Mouse (Mus musculus) layer of hippocampus, adult 2 months (tissue): ENCODE measurements around the gene Pan2. TPM values are rescaled to one million over a fixed set of nuclear protein-coding genes. Genes with fewer than 3 reads are reported as not detected.

Experiments used
- DNase-seq, 2 experiments: peaks; one replicate each; pipeline ENCODE4 v3.0.0; 2022; ENCODE audit warnings: low spot score in 2 of 2
- H3K27ac ChIP-seq: fragments of 200-600 bp; 2 replicates; pipeline ENCODE4 v1.8.1; 2022
- H3K4me3 ChIP-seq: fragments of 200-600 bp; 2 replicates; pipeline ENCODE4 v1.8.1; 2022; ENCODE audit warnings: mild to moderate bottlenecking
- CTCF ChIP-seq: fragments of 200-600 bp; conservative IDR thresholded peaks from 2 replicates; pipeline ENCODE4 v1.8.1; 2022; ENCODE audit warnings: antibody characterized with exemption, mild to moderate bottlenecking, moderate library complexity
- total RNA-seq, 2 experiments: library from RNA; stranded (reverse); gene quantifications; 2 replicates each; pipeline ENCODE4 v1.2.3; 2021

The Pan2 gene
- total RNA-seq, 2 experiments from 2014 or later = 14.7 to 16.4 TPM

DNA sequence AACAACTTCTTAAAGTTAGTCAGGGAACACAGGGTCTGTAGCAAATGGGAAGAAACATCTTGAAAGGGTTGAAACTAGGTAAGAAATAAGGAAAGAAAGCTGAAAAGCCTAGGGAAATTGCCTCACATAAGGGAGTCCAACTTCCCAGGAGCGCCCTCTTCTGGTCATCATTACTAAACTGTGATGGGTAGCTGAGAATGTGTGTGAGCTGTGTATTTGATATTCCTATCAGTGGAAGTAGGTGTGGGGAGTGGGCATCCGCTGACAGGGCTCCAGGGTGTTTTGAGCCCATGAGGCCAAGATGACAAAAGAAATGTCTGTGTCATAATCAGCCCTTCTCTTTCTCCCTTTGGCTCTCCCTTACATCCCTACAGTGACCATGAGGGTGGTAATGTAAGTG is 55.7 kb downstream of the Pan2 start:
- no peak overlapping the region for H3K4me3 ChIP-seq
- DNase-seq = peak; percentile 56 to 60
- H3K27ac ChIP-seq = no peak overlapping the region
- TF ChIP-seq CTCF = peak; percentile 86

DNA sequence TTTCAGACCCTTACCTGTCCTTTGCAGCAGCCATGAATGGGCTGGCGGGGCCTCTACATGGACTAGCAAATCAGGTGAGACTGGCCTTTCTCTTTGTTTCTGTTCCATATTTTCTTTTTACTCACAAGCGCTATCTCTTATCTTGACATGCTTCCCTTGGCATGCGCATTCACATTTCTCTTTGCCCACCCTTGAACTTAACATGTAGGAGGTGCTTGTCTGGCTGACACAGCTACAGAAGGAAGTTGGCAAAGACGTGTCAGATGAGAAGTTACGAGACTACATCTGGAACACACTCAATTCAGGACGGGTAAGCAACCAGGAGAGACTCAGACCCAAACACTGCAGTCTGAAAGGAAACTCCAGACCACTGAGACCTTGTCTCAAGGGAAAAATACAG is 56.1 kb downstream of the Pan2 start:
- Histone ChIP-seq H3K4me3 (no peak overlapping the region), H3K27ac (no peak overlapping the region)
- TF ChIP-seq CTCF = no peak
- no peak for DNase-seq

GRCm38 (mm10) chr10:128361836-128362235 is 58.7 kb downstream of the Pan2 start:
- Histone ChIP-seq H3K27ac (no peak overlapping the region), H3K4me3 (no peak overlapping the region)
- TF ChIP-seq CTCF = no peak
- DNase-seq = no peak

- H3K4me3 ChIP-seq = no peak overlapping the region
- TF ChIP-seq CTCF = peak; percentile 78
- no peak overlapping the region for H3K27ac ChIP-seq
- no peak for DNase-seq
These were observed 59.4 kb downstream of the Pan2 start for GRCm38 (mm10) chr10:128362568-128362967.

DNA sequence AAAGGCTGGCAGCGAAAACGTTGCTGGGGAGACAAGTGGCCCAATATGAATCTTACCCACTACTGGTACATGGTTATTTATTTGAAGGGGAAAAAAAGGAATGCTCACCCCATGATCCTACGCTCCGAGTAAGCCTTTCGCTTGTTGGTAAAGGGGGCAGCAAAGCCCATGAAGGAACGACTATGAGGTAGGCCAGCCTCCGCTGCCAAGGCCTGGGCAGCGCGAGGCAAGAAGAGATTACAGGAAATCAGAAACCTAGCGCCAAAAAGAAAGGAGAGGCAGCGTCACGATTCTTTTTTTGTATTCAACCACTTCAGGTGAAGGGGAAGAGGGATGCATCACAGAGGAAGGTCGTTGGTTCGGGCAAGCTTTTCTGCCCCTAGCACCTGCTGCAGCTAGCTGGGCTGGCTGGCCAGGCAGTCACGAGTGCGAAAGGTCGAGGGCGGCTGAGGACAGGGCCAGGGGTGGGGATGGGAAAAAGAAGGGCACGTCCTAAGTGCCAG is 64.8 kb downstream of the Pan2 start:
- Histone ChIP-seq H3K27ac (peak overlapping the region; percentile 92), H3K4me3 (peak overlapping the region; percentile 81)
- no peak for DNase-seq
- TF ChIP-seq CTCF = no peak

DNA sequence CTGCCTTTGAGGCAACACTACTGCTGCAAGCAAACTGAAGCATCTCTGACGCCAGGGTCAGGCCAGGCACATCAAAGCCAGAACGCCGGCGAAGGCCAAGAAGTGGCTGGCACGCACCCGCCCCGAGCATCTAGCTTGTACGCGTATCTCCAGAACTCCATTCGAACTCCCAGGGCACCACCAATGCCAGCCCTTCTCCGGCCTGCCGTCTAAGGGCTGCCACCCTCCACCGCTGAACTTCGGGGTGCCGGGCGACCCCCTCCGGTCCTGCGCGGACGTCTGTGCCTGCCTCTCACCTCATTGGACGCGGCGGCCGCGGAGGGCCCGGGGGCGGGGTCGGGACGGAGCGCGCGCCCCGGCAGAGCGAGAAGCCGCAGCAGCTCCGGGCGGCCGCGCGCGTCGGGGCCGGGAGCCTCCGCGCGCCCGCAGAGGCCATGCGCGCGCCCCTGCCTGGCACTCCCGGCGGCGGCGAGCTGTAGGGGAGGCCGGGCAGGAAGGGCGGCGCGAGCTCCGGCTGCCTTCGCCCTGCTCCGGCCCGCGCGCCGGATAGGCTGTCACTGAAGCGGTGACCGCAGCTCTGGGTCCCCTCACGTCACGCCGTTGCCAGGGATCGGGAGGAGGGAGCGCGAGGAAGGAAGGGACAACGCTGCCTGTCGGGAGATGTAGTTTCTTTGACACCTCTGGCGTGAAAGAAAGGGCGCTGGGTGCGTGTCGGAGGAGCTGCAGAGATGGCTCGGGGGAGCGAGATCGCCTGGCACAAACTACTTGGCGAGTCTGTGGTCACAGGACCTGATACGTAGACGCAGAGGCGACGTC is 65.5 kb downstream of the Pan2 start, which contains the start of gene Coq10a:
Gene Coq10a (minus strand): TSS at position 596 of the 816 bp plus-strand sequence.
- DNase-seq = peak; percentile 91 to 95
- Histone ChIP-seq H3K4me3 (peak within 1 kb of the TSS; percentile 81), H3K27ac (peak within 1 kb of the TSS; percentile 92)
- no peak for TF ChIP-seq CTCF

GRCm38 (mm10) chr10:128369218-128369543 is 66.0 kb downstream of the Pan2 start:
- Histone ChIP-seq H3K27ac (peak overlapping the region; percentile 92), H3K4me3 (peak overlapping the region; percentile 81)
- 0 out of 2 replicates have a peak, but pooled peaks have one; percentile 9 for TF ChIP-seq CTCF
- no peak for DNase-seq

GRCm38 (mm10) chr10:128369599-128369998 is 66.5 kb downstream of the Pan2 start:
- H3K27ac ChIP-seq = peak overlapping the region; percentile 92
- no peak for TF ChIP-seq CTCF
- DNase-seq = no peak
- peak overlapping the region; percentile 81 for H3K4me3 ChIP-seq

GRCm38 (mm10) chr10:128370021-128370420 is 66.9 kb downstream of the Pan2 start:
- peak overlapping the region; percentile 92; the same call in 1 of the 2 replicates for H3K27ac ChIP-seq
- no peak for TF ChIP-seq CTCF
- no peak for DNase-seq
- H3K4me3 ChIP-seq = no peak overlapping the region

DNA sequence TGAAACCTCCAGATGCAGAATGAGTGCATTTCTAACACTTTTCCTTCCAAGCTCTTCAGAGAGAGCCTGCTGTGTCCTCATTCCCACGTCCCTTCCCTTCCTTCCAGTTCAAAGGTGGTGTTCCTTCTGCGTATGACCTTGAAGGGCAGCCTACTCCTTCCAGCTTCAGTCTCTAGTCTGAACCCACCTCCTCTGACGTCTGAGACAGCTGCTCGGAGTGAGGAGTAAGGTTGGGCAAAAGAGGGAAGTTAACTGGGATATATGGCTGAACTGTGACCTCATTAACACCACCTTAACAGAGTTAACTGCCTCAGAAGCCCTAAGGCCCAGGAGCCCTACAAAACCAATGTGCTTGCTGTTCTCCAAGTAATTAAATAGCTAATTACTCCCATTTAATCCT is 67.5 kb downstream of the Pan2 start:
- Histone ChIP-seq H3K4me3 (no peak overlapping the region), H3K27ac (no peak overlapping the region)
- DNase-seq = no peak
- TF ChIP-seq CTCF = no peak

Other genes with a start within 250 kb of the Pan2 start
- 100 to 1,000 TPM; 135 to 142 TPM for gene Ptges3, start 244.4 kb upstream of the Pan2 start, total RNA-seq
- gene Atp5b, start 220.1 kb upstream of the Pan2 start, total RNA-seq = 1,000 to 10,000 TPM; 1,635 to 1,673 TPM
- gene Baz2a, start 211.8 kb upstream of the Pan2 start, total RNA-seq = 10 to 100 TPM; 42.8 to 45.5 TPM
- gene Rbms2, start 123.0 kb upstream of the Pan2 start, total RNA-seq = 10 to 100 TPM; 12.7 to 12.8 TPM
- 10 to 100 TPM; 20.1 to 21.0 TPM for gene Gls2, start 108.9 kb upstream of the Pan2 start, total RNA-seq
- 10 to 100 TPM in 1 of 2 experiments, 1 to 10 TPM in 1; 9.5 to 10.4 TPM for gene Spryd4, start 91.5 kb upstream of the Pan2 start, total RNA-seq
- gene Mip, start 77.5 kb upstream of the Pan2 start, total RNA-seq = not detected
- gene Timeless, start 71.3 kb upstream of the Pan2 start, total RNA-seq = 1 to 10 TPM; 5.4 to 6.4 TPM
- not detected for gene Apon, start 49.2 kb upstream of the Pan2 start, total RNA-seq
- not detected for gene Apof, start 34.7 kb upstream of the Pan2 start, total RNA-seq
- 10 to 100 TPM; 34.4 to 34.7 TPM for gene Stat2, start 32.8 kb upstream of the Pan2 start, total RNA-seq
- gene Il23a, start 4.6 kb upstream of the Pan2 start, total RNA-seq = under 1 TPM in 1 of 2 experiments, not detected in 1; 0.27 TPM
- 10 to 100 TPM; 78.8 to 83.0 TPM for gene Cnpy2, start 19.1 kb downstream of the Pan2 start, total RNA-seq
- 100 to 1,000 TPM; 226 to 235 TPM for gene Cs, start 34.4 kb downstream of the Pan2 start, total RNA-seq
- gene Coq10a, start 65.7 kb downstream of the Pan2 start, total RNA-seq = 10 to 100 TPM; 48.6 to 49.2 TPM
- gene Ankrd52, start 73.8 kb downstream of the Pan2 start, total RNA-seq = 10 to 100 TPM; 50.6 to 51.6 TPM
- under 1 TPM in 1 of 2 experiments, not detected in 1; 0.29 TPM for gene Slc39a5, start 97.9 kb downstream of the Pan2 start, total RNA-seq
- 10 to 100 TPM; 88.2 to 93.0 TPM for gene Nabp2, start 108.2 kb downstream of the Pan2 start, total RNA-seq
- gene Rnf41, start 108.3 kb downstream of the Pan2 start, total RNA-seq = 10 to 100 TPM; 69.5 to 71.8 TPM
- gene Smarcc2, start 155.9 kb downstream of the Pan2 start, total RNA-seq = 100 to 1,000 TPM; 246 to 255 TPM
- gene Myl6, start 190.8 kb downstream of the Pan2 start, total RNA-seq = 100 to 1,000 TPM; 519 to 544 TPM
- 10 to 100 TPM; 18.5 to 21.1 TPM for gene Myl6b, start 195.3 kb downstream of the Pan2 start, total RNA-seq
- 1 to 10 TPM; 5.5 TPM for gene Esyt1, start 222.5 kb downstream of the Pan2 start, total RNA-seq
- 10 to 100 TPM; 12.2 to 14.3 TPM for gene Zc3h10, start 244.4 kb downstream of the Pan2 start, total RNA-seq
- gene Rpl41, start 246.0 kb downstream of the Pan2 start, total RNA-seq = 1,000 to 10,000 TPM; 1,438 to 1,486 TPM